In genomic region chr5:113137691-113138318, GRCm38 (mm10) we compare ENCODE assay signal across 8 mouse cellular contexts. TPM values are rescaled to one million over a fixed set of nuclear protein-coding genes. Genes with fewer than 3 reads are reported as not detected.
A peak's percentile ranks its signal among the peaks of the same experiment; 100 is the strongest.
DNase-seq lines count a peak whose midpoint lies in the region; ATAC-seq and TF ChIP-seq lines count a peak whose summit lies in the region.

No protein-coding gene starts in this region.

- peaks cover 18% of the 10 kb centered on the region; the same call in 1 of the 2 replicates for H3K4me1 ChIP-seq in embryonic facial prominence, embryonic 14.5 days (ENCODE audit: control insufficient read depth, insufficient read depth, low read length)
- peaks cover 41% of the 10 kb centered on the region for H3K4me1 ChIP-seq in hindbrain, embryonic 15.5 days (replicated peaks)

- no peak for TF ChIP-seq CTCF in left cerebral cortex, adult 2 months (IDR thresholded peaks at IDR 0.05)

- H3K27ac ChIP-seq in left cerebral cortex, adult 2 months: peak overlapping the region; percentile 97
- H3K27ac ChIP-seq in embryonic facial prominence, embryonic 14.5 days (replicated peaks; ENCODE audit: low read depth, low read length): peak overlapping the region; percentile 75
- H3K27ac ChIP-seq in hindbrain, embryonic 15.5 days (replicated peaks): peak overlapping the region; percentile 41; the same call in 1 of the 2 replicates

- DNase-seq in left cerebral cortex, adult 2 months (ENCODE audit: extremely low spot score in 1 of 2, low spot score in 2 of 2): peak in 1 of 2 experiments; percentile 53
- no peak for DNase-seq in left cerebral cortex, adult 9 months (ENCODE audit: low spot score in 2 of 2)
- DNase-seq in embryonic facial prominence, embryonic 14.5 days (ENCODE audit: low spot score): no peak
- DNase-seq in lung, postnatal 4 days: peak; percentile 33 to 47
- DNase-seq in cerebellum, adult 8-10 months: no peak
- no peak for DNase-seq in cerebellum, adult 9-11 months

- peak overlapping the region; percentile 85 for H3K4me2 ChIP-seq in embryonic facial prominence, embryonic 14.5 days (ENCODE audit: low read depth, low read length)
- H3K4me2 ChIP-seq in hindbrain, embryonic 15.5 days: peak overlapping the region; percentile 89

- peaks cover 15% of the 10 kb centered on the region for H3K27me3 ChIP-seq in embryonic facial prominence, embryonic 14.5 days (replicated peaks; ENCODE audit: control insufficient read depth, insufficient read depth, low read length)
- peaks cover 15% of the 10 kb centered on the region; the same call in 1 of the 2 replicates for H3K27me3 ChIP-seq in hindbrain, embryonic 15.5 days

- no peak for ATAC-seq in embryonic facial prominence, embryonic 14.5 days (ENCODE audit: low read depth)
- ATAC-seq in hindbrain, embryonic 15.5 days (ENCODE audit: low FRiP score, low read depth): no peak
- ATAC-seq in megakaryocyte-erythroid progenitor cell, adult 5-6 weeks (replicated peaks; ENCODE audit: low FRiP score, low TSS enrichment, poor library complexity, severe bottlenecking): no peak

- no peaks in the 10 kb centered on the region for H3K36me3 ChIP-seq in embryonic facial prominence, embryonic 14.5 days (ENCODE audit: control insufficient read depth, insufficient read depth, low read length)
- no peaks in the 10 kb centered on the region for H3K36me3 ChIP-seq in hindbrain, embryonic 15.5 days

- intact Hi-C loops in left cerebral cortex, adult 2 months (cut with DNase I): loop anchor here (1.0 to 5.0 kb wide), 2 partner anchors 18 to 36 kb away; no protein-coding TSS in a partner anchor

- peak overlapping the region; percentile 74 for H3K4me3 ChIP-seq in left cerebral cortex, adult 2 months
- H3K4me3 ChIP-seq in embryonic facial prominence, embryonic 14.5 days (ENCODE audit: low read depth, low read length): peak overlapping the region; percentile 47
- peak overlapping the region; percentile 50 for H3K4me3 ChIP-seq in hindbrain, embryonic 15.5 days

- H3K9me3 ChIP-seq in embryonic facial prominence, embryonic 14.5 days (ENCODE audit: control insufficient read depth, low read length): no peaks in the 10 kb centered on the region
- no peaks in the 10 kb centered on the region for H3K9me3 ChIP-seq in hindbrain, embryonic 15.5 days

- peak overlapping the region; percentile 64 for H3K9ac ChIP-seq in embryonic facial prominence, embryonic 14.5 days (ENCODE audit: low read depth, low read length)
- peak overlapping the region; percentile 64 for H3K9ac ChIP-seq in hindbrain, embryonic 15.5 days

- 4% methylated on average over 25 of the region's 36 CpGs for WGBS in embryonic facial prominence, embryonic 14.5 days
- 14% methylated on average over 36 of the region's 36 CpGs for WGBS in hindbrain, embryonic 15.5 days

RNA-seq across cellular contexts. Expression of gene Crybb3, which starts 56.4 kb away (rescaled TPM):
- total RNA-seq in left cerebral cortex, adult 2 months (2021): 1 to 10 TPM; 1.3 to 1.7 TPM
- 2.1 and 2.3 TPM in 2 replicates for polyA plus RNA-seq in embryonic facial prominence, embryonic 14.5 days (2014; fragmentation: Nextera tagmentation; extraction: Ambion mirVana)
- polyA plus RNA-seq in hindbrain, embryonic 15.5 days (2015; fragmentation: Nextera tagmentation; extraction: Ambion mirVana): 1.1 and 1.6 TPM in 2 replicates
- total RNA-seq in megakaryocyte-erythroid progenitor cell, adult 5-6 weeks (2014; fragmentation: Nextera tagmentation): not detected in 2 replicates
- not detected in 2 replicates for total RNA-seq in megakaryocyte-erythroid progenitor cell, adult 5-6 weeks (2017)

Comparison
In these comparisons a context has a peak if more than half of its experiments do, and no peak if none do; other contexts are left out.
1. DNase-seq: peak in lung, postnatal 4 days (2 of 2); none in left cerebral cortex, adult 9 months (0 of 2), embryonic facial prominence, embryonic 14.5 days (single experiment), cerebellum, adult 8-10 months (single experiment) and cerebellum, adult 9-11 months (single experiment).
2. H3K27ac ChIP-seq: peak in every context shown above with its lines; median percentile 97 in left cerebral cortex, adult 2 months; 75 in embryonic facial prominence, embryonic 14.5 days; 41 in hindbrain, embryonic 15.5 days.
3. Peak in every context shown above with its lines, with median percentiles within 50 percentile points of each other: H3K4me3 ChIP-seq.